Mouse (Mus musculus): Measurements from ENCODE around the gene Mcpt8.
"Not testable (repeated sequence)": the region's sequence is repeated elsewhere in the genome, so short reads cannot be mapped to it uniquely, and the experiment has no call there.

Mcpt8 gene

DNA sequence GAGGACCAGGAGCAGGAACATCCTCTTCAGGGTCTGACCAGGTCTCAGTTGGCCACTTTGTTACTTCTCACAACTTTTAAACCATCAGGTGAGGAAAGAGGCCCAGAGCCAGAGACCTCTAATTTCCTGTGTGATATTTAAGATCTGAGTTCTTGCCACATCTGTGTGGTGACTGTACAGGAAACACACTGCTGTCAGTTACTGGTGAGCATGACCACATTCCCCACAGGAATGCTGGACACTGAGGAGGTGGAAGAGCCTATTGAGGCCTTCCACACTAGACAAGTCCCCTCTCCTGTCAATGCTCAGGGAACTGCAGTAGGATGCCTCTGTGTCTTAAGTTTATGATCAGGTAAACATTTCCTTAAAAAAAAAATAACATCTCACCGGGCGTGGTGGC lies at the start of gene Mcpt8:
TSS of gene Mcpt8 (minus strand) at position 107 of the 400 bp plus-strand sequence.
- no peak for DNase-seq (ENCODE audit: low spot score in 2 of 2)

- DNase-seq (ENCODE audit: low spot score in 2 of 2), result not testable (repeated sequence)
These were observed 48.6 kb upstream of the Mcpt8 start for GRCm38 (mm10) chr14:56133675-56134074.

- not testable (repeated sequence) for DNase-seq (ENCODE audit: low spot score in 2 of 2)
These were observed 47.4 kb upstream of the Mcpt8 start, which contains the start of gene Gzmd for GRCm38 (mm10) chr14:56132508-56132907. TSS of gene Gzmd (minus strand) at chr14:56132608.

DNA sequence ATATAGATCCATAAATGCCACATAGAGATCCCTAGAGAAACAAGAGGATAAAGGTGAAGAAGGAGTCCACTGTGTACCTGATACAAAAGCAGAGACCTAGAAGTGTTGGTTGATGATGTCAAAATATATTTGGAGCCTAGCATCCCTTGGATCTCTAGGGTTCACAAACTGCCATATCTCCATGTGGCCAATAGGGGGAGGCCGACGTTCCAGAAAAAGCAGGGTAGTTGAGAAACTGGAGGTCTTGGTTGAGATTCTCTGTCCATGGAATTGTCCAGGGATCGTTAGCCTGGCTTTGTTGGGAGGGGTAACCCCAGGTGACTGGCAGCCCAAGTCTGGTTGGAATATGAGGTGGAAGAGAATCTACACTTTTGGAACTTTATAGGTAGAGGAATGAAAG lies 43.3 kb upstream of the Mcpt8 start:
- DNase-seq (ENCODE audit: low spot score in 2 of 2), result no peak

GRCm38 (mm10) chr14:56123516-56123915 lies 38.4 kb upstream of the Mcpt8 start:
- DNase-seq (ENCODE audit: low spot score in 2 of 2), result no peak

GRCm38 (mm10) chr14:56120525-56120924 lies 35.5 kb upstream of the Mcpt8 start, which contains the start of gene Gzme:
TSS of gene Gzme (minus strand) at chr14:56120625.
- no peak for DNase-seq (ENCODE audit: low spot score in 2 of 2)

- not testable (repeated sequence) for DNase-seq (ENCODE audit: low spot score in 2 of 2)
These were observed 30.6 kb upstream of the Mcpt8 start for GRCm38 (mm10) chr14:56115531-56116310.

- DNase-seq (ENCODE audit: low spot score in 2 of 2), result no peak
These were observed 20.5 kb upstream of the Mcpt8 start for GRCm38 (mm10) chr14:56105447-56106180.

DNA sequence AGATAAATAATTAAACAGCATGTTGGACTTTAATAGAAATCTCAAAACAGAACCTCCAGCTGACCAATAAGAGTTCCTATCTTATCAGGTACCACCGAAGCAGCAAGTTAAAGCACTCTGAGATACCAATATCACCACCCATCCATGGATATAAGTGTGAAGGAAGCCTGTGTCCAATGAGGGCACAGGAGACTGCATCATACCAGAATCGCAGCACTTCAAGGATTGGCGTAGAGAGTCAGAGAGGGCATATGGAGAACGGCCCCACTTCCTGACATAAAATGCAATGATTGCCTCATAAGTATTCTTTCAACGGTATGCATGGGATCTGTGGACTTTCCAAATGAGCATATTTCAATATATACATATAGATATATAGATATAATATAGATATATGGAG lies 19.9 kb upstream of the Mcpt8 start:
- DNase-seq (ENCODE audit: low spot score in 2 of 2), result no peak

DNA sequence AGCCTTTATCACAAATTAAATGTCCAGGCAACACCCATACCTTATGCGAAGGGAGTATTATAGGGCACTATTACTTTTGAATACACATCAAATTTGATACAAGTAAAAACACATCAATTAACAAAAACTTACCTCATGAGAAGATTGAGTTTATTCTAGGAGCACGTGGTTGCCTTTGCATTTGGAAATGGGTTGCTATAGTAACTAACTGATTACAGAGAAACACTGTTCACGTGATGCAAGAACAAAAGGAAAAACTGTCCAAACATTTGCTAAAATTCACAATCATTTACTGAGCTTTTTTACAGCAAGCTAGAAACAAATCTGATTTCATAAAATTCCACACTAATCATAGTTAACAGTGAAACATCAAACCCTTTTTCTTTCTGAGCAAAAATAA lies 18.4 kb upstream of the Mcpt8 start:
- DNase-seq (ENCODE audit: low spot score in 2 of 2), result no peak

- DNase-seq (ENCODE audit: low spot score in 2 of 2), result no peak
These were observed 17.3 kb upstream of the Mcpt8 start, which contains the start of gene Ctsg for GRCm38 (mm10) chr14:56102386-56102785. TSS of gene Ctsg (minus strand) at chr14:56102574.

- no peak for DNase-seq (ENCODE audit: low spot score in 2 of 2)
These were observed 13.9 kb upstream of the Mcpt8 start for GRCm38 (mm10) chr14:56098940-56099339.

GRCm38 (mm10) chr14:56097597-56097996 lies 12.5 kb upstream of the Mcpt8 start:
- DNase-seq (ENCODE audit: low spot score in 2 of 2), result no peak

GRCm38 (mm10) chr14:56093353-56093752 lies 8.3 kb upstream of the Mcpt8 start:
- DNase-seq (ENCODE audit: low spot score in 2 of 2), result no peak

- DNase-seq (ENCODE audit: low spot score in 2 of 2), result no peak
These were observed 1.6 kb upstream of the Mcpt8 start for GRCm38 (mm10) chr14:56086711-56087110.

DNA sequence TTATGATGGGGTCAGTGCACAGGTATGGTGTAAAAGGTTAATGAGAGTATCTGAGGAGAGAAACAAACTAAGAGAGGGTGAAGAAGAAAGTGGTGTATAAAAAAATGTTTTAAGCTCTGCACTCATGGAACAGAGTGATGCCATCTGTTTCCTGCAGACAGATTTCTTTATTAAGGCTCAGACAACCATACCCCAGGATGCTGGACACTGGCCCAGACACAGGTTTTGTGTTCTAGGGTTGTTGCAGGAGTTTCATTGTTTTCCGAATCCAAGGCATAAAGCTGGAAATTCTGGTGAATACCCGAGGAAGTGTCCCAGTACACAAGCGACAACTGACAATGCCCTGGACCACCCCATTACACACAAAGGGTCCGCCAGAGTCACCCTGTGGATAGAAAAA lies 3.1 kb downstream of the Mcpt8 start:
- no peak for DNase-seq (ENCODE audit: low spot score in 2 of 2)

DNA sequence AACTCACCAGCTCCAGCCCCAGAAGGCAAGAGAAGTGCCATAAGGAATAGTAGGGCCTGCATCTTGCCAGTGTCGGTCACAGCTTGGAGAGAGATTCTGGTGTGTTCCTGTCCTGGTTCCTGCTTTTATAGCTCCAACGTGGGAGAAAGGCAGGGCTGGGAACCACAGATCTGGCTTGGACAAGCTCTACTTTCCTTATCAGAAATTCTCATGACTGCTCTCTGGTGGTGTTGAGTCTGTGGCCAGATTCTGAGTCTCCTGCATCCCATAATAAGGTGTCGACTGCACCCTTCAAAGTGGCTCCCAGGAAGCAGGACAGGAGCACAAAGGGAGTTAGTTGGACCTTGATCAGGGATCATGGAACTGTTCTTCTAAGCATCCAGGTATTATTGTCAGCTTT lies 22.9 kb downstream of the Mcpt8 start, which contains the start of gene Mcpt4:
TSS of gene Mcpt4 (minus strand) at position 101 of the 400 bp plus-strand sequence.
- DNase-seq (ENCODE audit: low spot score in 2 of 2), result not testable (repeated sequence)

DNA sequence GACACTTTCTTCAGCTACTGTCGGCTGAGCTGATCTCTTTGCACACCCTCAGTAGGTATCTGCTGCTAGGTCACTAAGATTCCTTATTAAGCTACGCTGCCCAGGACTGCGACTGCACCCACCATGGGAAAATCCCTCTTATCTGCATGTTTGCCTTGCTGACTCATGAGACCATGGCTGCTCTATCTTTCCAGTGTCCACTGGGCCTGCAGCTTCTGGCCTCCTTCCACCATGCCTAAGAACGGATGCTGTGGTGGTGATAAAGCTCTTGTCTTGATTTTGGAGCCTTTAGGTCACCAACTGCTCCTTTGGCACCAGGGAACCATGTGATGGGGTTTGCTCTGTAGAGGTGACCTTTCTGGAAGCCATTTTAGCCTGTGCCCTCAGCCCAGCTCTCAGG lies 27.4 kb downstream of the Mcpt8 start:
- DNase-seq (ENCODE audit: low spot score in 2 of 2), result no peak

- DNase-seq (ENCODE audit: low spot score in 2 of 2), result no peak
These were observed 29.7 kb downstream of the Mcpt8 start for GRCm38 (mm10) chr14:56055408-56055807.

DNA sequence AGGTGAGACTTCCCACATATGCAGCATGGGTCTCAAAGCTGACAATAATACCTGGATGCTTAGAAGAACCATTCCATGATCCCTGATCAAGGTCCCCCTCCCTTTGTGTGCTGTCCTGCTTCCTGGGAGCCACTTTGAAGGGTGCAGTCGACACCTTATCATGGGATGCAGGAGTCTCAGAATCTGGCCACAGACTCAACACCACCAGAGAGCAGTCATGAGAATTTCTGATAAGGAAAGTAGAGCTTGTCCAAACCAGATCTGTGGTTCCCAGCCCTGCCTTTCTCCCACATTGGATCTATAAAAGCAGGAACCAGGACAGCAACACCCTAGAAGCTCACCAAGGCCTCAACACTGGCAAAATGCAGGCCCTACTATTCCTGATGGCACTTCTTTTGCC lies 43.3 kb downstream of the Mcpt8 start, which contains the start of gene Mcpt2:
TSS of gene Mcpt2 (plus strand) at position 250 of the 400 bp plus-strand sequence.
- not testable (repeated sequence) for DNase-seq (ENCODE audit: low spot score in 2 of 2)

DNA sequence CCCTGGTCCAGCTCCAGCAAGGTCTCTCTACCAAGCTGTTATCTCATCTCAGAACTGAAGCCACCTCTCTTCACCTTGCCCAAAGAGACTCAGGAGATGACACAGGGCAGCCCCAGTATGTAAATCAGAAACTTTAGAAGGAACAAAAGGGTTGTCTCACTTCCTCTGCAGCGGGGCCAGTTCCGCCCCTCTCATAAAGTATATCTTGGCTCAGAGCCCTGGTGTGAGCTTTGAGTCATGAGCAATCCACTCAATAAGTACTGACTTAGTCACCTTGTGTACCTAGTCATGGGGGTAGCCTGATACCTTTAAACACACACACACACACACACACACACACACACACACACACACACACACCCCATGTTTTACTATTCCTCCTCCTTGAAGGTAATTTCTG lies 50.6 kb downstream of the Mcpt8 start:
- no peak for DNase-seq (ENCODE audit: low spot score in 2 of 2)
